Mouse (Mus musculus) megakaryocyte, embryonic 14.5 days (primary cell): ENCODE measurements around the gene Ldlrap1.

Source experiments
- FLI1 ChIP-seq: IDR thresholded peaks from 2 replicates; pipeline ENCODE4 v1.6.1; 2012; ENCODE audit warnings: low read length, inconsistent platforms, mixed read lengths
- GATA1 ChIP-seq: IDR thresholded peaks from 3 replicates; pipeline ENCODE4 v1.6.1; 2012; ENCODE audit warnings: mixed read lengths, low read length, inconsistent platforms, borderline replicate concordance

DNA sequence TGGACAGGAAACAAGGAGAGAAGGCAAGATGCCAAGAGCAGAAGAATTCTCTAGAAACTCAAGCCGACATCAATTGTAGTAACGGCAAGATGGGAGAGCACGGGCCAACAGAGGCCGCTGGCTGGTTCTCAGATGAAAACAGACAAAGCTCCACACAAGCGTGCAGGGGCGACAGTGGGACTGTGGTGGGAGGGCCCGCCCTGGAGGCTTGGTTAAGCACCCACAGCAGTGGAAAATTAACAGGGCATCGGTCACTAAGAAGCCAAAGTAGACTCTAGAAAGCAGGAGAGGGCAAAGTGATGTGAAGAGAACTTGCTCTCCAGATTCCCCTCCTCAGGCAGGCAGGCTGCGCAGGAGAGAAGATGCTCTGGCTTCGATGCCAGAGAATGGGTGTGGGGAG is 34.3 kb upstream of the Ldlrap1 start:
- TF ChIP-seq FLI1 (no peak), GATA1 (no peak)
